Comparison of ENCODE assay signal across 15 mouse cellular contexts in genomic region chr9:47843328-47843727, GRCm38 (mm10).
A peak's percentile ranks its signal among the peaks of the same experiment; 100 is the strongest.
DNase-seq lines count a peak whose midpoint lies in the region.
"Had no signal": no experiment of that assay in that cellular context is flagged by ENCODE, and none has a peak within 500 bp of the region (broad histone marks: within the 10 kb centered on the region; RNA-seq: fewer than 3 reads in every experiment).

No protein-coding gene starts in this region.

- DNase-seq in cerebellum, adult 11-12 months: peak; percentile 13
- DNase-seq in cerebellum, adult 11 months: no peak
- peak; percentile 37 to 50 for DNase-seq in cerebellum, postnatal 14 days
- no peak for DNase-seq in cerebellum, adult 9-10 months
- DNase-seq in right cerebral cortex, postnatal 25 days: peak; percentile 24
- DNase-seq in right cerebral cortex, adult 18-20 months: no peak
- no peak for DNase-seq in thymus, postnatal 14 days
- DNase-seq: adrenal gland, postnatal 10 days; adrenal gland, postnatal 36 days; B cell, adult 2 months; gastrocnemius, postnatal 25 days; heart, adult 18-20 months; heart, postnatal 10 days; heart, postnatal 36 days; kidney, adult 11 months had no signal

Comparison
In these comparisons a context has a peak if more than half of its experiments do, and no peak if none do; other contexts are left out.
1. DNase-seq: peak in cerebellum, adult 11-12 months (single experiment), cerebellum, postnatal 14 days (2 of 2) and right cerebral cortex, postnatal 25 days (single experiment); none in cerebellum, adult 11 months (single experiment), cerebellum, adult 9-10 months (single experiment), right cerebral cortex, adult 18-20 months (single experiment) and thymus, postnatal 14 days (single experiment).